Mouse (Mus musculus) cerebellum, postnatal 14 days (tissue): ENCODE data around the gene Hectd2.

Source experiments
- DNase-seq, 2 experiments: peaks; one replicate each; pipeline ENCODE4 v3.0.0; 2021; ENCODE audit warnings: mixed read lengths in 2 of 2

Hectd2 gene

GRCm38 (mm10) chr19:36554046-36554784, at the start of gene Hectd2:
TSS of gene Hectd2 (plus strand) at chr19:36554639.
- peak; percentile 81 to 83 for DNase-seq

GRCm38 (mm10) chr19:36504716-36505115, 49.7 kb upstream of the Hectd2 start:
- DNase-seq: no peak

- DNase-seq: no peak
These were observed 43.1 kb upstream of the Hectd2 start for GRCm38 (mm10) chr19:36511305-36511704.

- DNase-seq: no peak
These were observed 36.0 kb upstream of the Hectd2 start for GRCm38 (mm10) chr19:36518461-36518860.

- DNase-seq: no peak
These were observed 32.9 kb upstream of the Hectd2 start for GRCm38 (mm10) chr19:36521568-36521967.

- DNase-seq: no peak
These were observed 31.8 kb upstream of the Hectd2 start for GRCm38 (mm10) chr19:36522558-36523195.

- no peak for DNase-seq
These were observed 29.4 kb upstream of the Hectd2 start for GRCm38 (mm10) chr19:36525071-36525470.

GRCm38 (mm10) chr19:36533082-36533481, 21.4 kb upstream of the Hectd2 start:
- DNase-seq: peak; percentile 57 to 73

GRCm38 (mm10) chr19:36534011-36534765, 20.3 kb upstream of the Hectd2 start:
- peak; percentile 59 to 69 for DNase-seq

- DNase-seq: peak; percentile 94 to 95
These were observed 19.7 kb upstream of the Hectd2 start for GRCm38 (mm10) chr19:36534766-36535140.

GRCm38 (mm10) chr19:36535186-36535585, 19.3 kb upstream of the Hectd2 start:
- DNase-seq: no peak

GRCm38 (mm10) chr19:36535878-36536277, 18.6 kb upstream of the Hectd2 start:
- no peak for DNase-seq

- DNase-seq: no peak
These were observed 17.5 kb upstream of the Hectd2 start for GRCm38 (mm10) chr19:36536929-36537328.

- DNase-seq: peak; percentile 74 to 78
These were observed 15.9 kb upstream of the Hectd2 start for GRCm38 (mm10) chr19:36538528-36538927.

GRCm38 (mm10) chr19:36539311-36539710, 15.1 kb upstream of the Hectd2 start:
- no peak for DNase-seq

GRCm38 (mm10) chr19:36540012-36540606, 14.3 kb upstream of the Hectd2 start:
- DNase-seq: no peak

GRCm38 (mm10) chr19:36540776-36541175, 13.7 kb upstream of the Hectd2 start:
- no peak for DNase-seq

- peak in 1 of 2 experiments; percentile 85 for DNase-seq
These were observed 836 bp upstream of the Hectd2 start for GRCm38 (mm10) chr19:36553561-36554045.

- DNase-seq: peak; percentile 75 to 80
These were observed 551 bp downstream of the Hectd2 start for GRCm38 (mm10) chr19:36554785-36555595.

- DNase-seq: no peak
These were observed 4.9 kb downstream of the Hectd2 start for GRCm38 (mm10) chr19:36559331-36559730.

- DNase-seq: peak in 1 of 2 experiments; percentile 46
These were observed 5.7 kb downstream of the Hectd2 start for GRCm38 (mm10) chr19:36560160-36560559.

GRCm38 (mm10) chr19:36561171-36561570, 6.7 kb downstream of the Hectd2 start:
- DNase-seq: no peak
